Mouse (Mus musculus): ENCODE results near the gene Kpna3. TPM values are rescaled to one million over a fixed set of nuclear protein-coding genes. Genes with fewer than 3 reads are reported as not detected.

Kpna3 gene
- polyA plus RNA-seq, 2 experiments, result 13.4 to 27.7 TPM

DNA sequence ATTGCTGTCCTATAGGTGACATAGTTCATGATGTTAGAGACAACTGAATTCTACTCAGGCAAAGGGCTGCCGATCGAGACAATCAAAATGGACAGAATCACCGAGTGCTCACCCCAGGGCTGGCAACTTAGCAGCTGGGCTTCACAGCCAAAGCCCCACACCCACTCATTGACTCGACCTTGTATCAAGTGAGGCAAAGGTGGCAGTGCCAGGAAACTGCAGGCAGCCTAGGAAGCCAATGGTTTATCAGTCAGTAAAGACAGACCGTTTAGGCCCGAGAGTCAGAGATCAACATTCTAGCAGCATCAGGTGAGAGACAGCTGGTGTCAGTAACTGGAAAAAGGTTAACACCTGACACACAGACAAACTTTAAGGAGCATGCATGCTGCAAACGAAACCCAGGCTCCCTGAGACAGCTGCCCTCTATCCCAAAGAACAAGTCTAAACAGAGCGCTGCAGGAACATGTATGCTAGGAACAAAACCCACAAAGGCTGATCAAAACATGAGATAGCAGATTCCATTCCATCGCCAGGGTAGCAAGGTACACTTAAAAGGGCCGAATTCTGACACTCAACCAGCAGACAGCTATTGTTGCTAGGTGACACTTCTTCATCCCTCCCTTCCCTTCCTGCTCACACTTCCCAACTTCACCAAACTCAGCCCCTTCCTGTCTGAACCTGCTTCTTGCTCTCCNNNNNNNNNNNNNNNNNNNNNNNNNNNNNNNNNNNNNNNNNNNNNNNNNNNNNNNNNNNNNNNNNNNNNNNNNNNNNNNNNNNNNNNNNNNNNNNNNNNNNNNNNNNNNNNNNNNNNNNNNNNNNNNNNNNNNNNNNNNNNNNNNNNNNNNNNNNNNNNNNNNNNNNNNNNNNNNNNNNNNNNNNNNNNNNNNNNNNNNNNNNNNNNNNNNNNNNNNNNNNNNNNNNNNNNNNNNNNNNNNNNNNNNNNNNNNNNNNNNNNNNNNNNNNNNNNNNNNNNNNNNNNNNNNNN, 85.1 kb downstream of the Kpna3 start:
- H3K4me1 ChIP-seq (replicated peaks; ENCODE audit: control insufficient read depth in 2 of 2, insufficient read depth in 2 of 2, low read length in 1 of 2), result 0 out of 4 replicates have a peak, but pooled peaks cover 0 to 3% of the 10 kb centered on the region in 2 experiments
- H3K27ac ChIP-seq, result no peak overlapping the region
- no peak overlapping the region for H3K9ac ChIP-seq (replicated peaks)
- DNase-seq (ENCODE audit: low read depth in 3 of 3, low spot score in 3 of 3) (no peak), ATAC-seq (ENCODE audit: insufficient read depth) (no peak)
- H3K9me3 ChIP-seq (ENCODE audit: control insufficient read depth, low read length), result no peaks in the 10 kb centered on the region
- WGBS (ENCODE audit: insufficient replicate concordance), result 56% methylated on average over 10 of the region's 10 CpGs
- H3K4me3 ChIP-seq (ENCODE audit: insufficient read depth in 1 of 2, low read depth in 2 of 2, low read length in 2 of 2), result no peak overlapping the region
- TF ChIP-seq EP300 (IDR thresholded peaks at IDR 0.05; ENCODE audit: low read depth) (no peak), CTCF (IDR thresholded peaks at IDR 0.05; ENCODE audit: low read depth) (no peak)
- H3K27me3 ChIP-seq (ENCODE audit: control insufficient read depth, insufficient read depth, low read length), result no peaks in the 10 kb centered on the region
- no peak overlapping the region for H3K4me2 ChIP-seq (ENCODE audit: low read depth)
- H3K36me3 ChIP-seq (replicated peaks; ENCODE audit: control insufficient read depth, insufficient read depth, low read depth), result no peaks in the 10 kb centered on the region

DNA sequence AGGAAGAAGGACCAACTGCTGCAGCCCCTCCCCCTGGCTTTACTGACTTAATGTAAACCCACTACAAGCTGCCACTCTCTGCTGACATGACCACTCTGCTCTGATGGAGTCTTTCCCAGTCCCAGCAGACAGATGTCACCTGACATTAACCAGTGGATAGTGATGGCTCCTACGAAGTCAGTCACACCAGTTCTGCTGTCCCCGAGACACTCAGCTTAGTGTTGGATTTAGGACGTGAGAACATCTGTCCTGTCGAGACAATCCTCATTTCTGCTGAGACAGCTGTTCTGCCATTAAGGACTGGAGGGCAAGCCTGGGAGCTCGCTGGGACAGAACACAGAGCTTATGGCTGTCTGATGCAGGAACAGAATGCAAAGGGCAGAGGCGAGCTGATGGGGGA, 88.9 kb downstream of the Kpna3 start:
- Histone ChIP-seq H3K4me3 (ENCODE audit: insufficient read depth in 1 of 2, low read depth in 2 of 2, low read length in 2 of 2) (no peak overlapping the region), H3K4me1 (replicated peaks; ENCODE audit: control insufficient read depth in 2 of 2, insufficient read depth in 2 of 2, low read length in 1 of 2) (peaks cover 0 to 8% of the 10 kb centered on the region in 2 experiments; a peak in 2 of 4 replicates), H3K27ac (no peak overlapping the region), H3K27me3 (ENCODE audit: control insufficient read depth, insufficient read depth, low read length) (no peaks in the 10 kb centered on the region), H3K9me3 (ENCODE audit: control insufficient read depth, low read length) (no peaks in the 10 kb centered on the region), H3K9ac (replicated peaks) (no peak overlapping the region), H3K36me3 (replicated peaks; ENCODE audit: control insufficient read depth, insufficient read depth, low read depth) (no peaks in the 10 kb centered on the region), H3K4me2 (ENCODE audit: low read depth) (no peak overlapping the region)
- no peak for ATAC-seq (ENCODE audit: insufficient read depth)
- TF ChIP-seq CTCF (IDR thresholded peaks at IDR 0.05; ENCODE audit: low read depth) (no peak), EP300 (IDR thresholded peaks at IDR 0.05; ENCODE audit: low read depth) (no peak)
- WGBS (ENCODE audit: insufficient replicate concordance), result 68% methylated on average over 6 of the region's 6 CpGs
- no peak for DNase-seq (ENCODE audit: low read depth in 3 of 3, low spot score in 3 of 3)

GRCm38 (mm10) chr14:61349876-61350275, 89.8 kb downstream of the Kpna3 start:
- no peak for DNase-seq (ENCODE audit: low read depth in 3 of 3, low spot score in 3 of 3)

GRCm38 (mm10) chr14:61346827-61347698, 92.6 kb downstream of the Kpna3 start:
- DNase-seq (ENCODE audit: low read depth in 3 of 3, low spot score in 3 of 3) (no peak), ATAC-seq (ENCODE audit: insufficient read depth) (no peak)
- TF ChIP-seq EP300 (IDR thresholded peaks at IDR 0.05; ENCODE audit: low read depth) (no peak), CTCF (IDR thresholded peaks at IDR 0.05; ENCODE audit: low read depth) (peak; percentile 40; the same call in 1 of the 2 replicates)
- 71% methylated on average over 10 of the region's 10 CpGs for WGBS (ENCODE audit: insufficient replicate concordance)
- Histone ChIP-seq H3K9ac (replicated peaks) (no peak overlapping the region), H3K36me3 (replicated peaks; ENCODE audit: control insufficient read depth, insufficient read depth, low read depth) (no peaks in the 10 kb centered on the region), H3K4me2 (ENCODE audit: low read depth) (no peak overlapping the region), H3K9me3 (ENCODE audit: control insufficient read depth, low read length) (no peaks in the 10 kb centered on the region), H3K4me1 (replicated peaks; ENCODE audit: control insufficient read depth in 2 of 2, insufficient read depth in 2 of 2, low read length in 1 of 2) (peaks cover 0 to 4% of the 10 kb centered on the region in 2 experiments; a peak in 2 of 4 replicates), H3K4me3 (ENCODE audit: insufficient read depth in 1 of 2, low read depth in 2 of 2, low read length in 2 of 2) (no peak overlapping the region), H3K27me3 (ENCODE audit: control insufficient read depth, insufficient read depth, low read length) (no peaks in the 10 kb centered on the region), H3K27ac (no peak overlapping the region)

More at GRCm38 (mm10) chr14:61349876-61350275, 89.8 kb downstream of the Kpna3 start:
- Histone ChIP-seq H3K9ac (replicated peaks) (no peak overlapping the region), H3K36me3 (replicated peaks; ENCODE audit: control insufficient read depth, insufficient read depth, low read depth) (no peaks in the 10 kb centered on the region), H3K27ac (no peak overlapping the region), H3K4me3 (ENCODE audit: insufficient read depth in 1 of 2, low read depth in 2 of 2, low read length in 2 of 2) (no peak overlapping the region), H3K27me3 (ENCODE audit: control insufficient read depth, insufficient read depth, low read length) (no peaks in the 10 kb centered on the region), H3K4me1 (replicated peaks; ENCODE audit: control insufficient read depth in 2 of 2, insufficient read depth in 2 of 2, low read length in 1 of 2) (peaks cover 0 to 8% of the 10 kb centered on the region in 2 experiments; a peak in 2 of 4 replicates), H3K4me2 (ENCODE audit: low read depth) (no peak overlapping the region), H3K9me3 (ENCODE audit: control insufficient read depth, low read length) (no peaks in the 10 kb centered on the region)
- WGBS (ENCODE audit: insufficient replicate concordance), result 63% methylated on average over 4 of the region's 4 CpGs
- no peak for TF ChIP-seq CTCF (IDR thresholded peaks at IDR 0.05; ENCODE audit: low read depth)
- TF ChIP-seq EP300 (IDR thresholded peaks at IDR 0.05; ENCODE audit: low read depth), result no peak
- no peak for ATAC-seq (ENCODE audit: insufficient read depth)

Measured in liver, embryonic 14.5 days (tissue).